Mouse (Mus musculus) retina, embryonic 14.5 days (tissue): ENCODE measurements around the gene Clasp1.

Experiments
- DNase-seq: peaks from one replicate; pipeline ENCODE4 v3.0.0-alpha.2; 2015; ENCODE audit warnings: low spot score

Clasp1 gene

GRCm38 (mm10) chr1:118403440-118403839 lies 14.6 kb downstream of the Clasp1 start:
- DNase-seq: no peak

- no peak for DNase-seq
Observed at GRCm38 (mm10) chr1:118407586-118408250, 18.9 kb downstream of the Clasp1 start.

GRCm38 (mm10) chr1:118409249-118409648 lies 20.4 kb downstream of the Clasp1 start:
- DNase-seq: no peak

GRCm38 (mm10) chr1:118410824-118411223 lies 22.0 kb downstream of the Clasp1 start:
- DNase-seq: no peak

- DNase-seq: no peak
Observed at GRCm38 (mm10) chr1:118413169-118413568, 24.3 kb downstream of the Clasp1 start.

- DNase-seq: no peak
Observed at GRCm38 (mm10) chr1:118417047-118417730, 28.3 kb downstream of the Clasp1 start.

- no peak for DNase-seq
Observed at GRCm38 (mm10) chr1:118419399-118419798, 30.5 kb downstream of the Clasp1 start.

GRCm38 (mm10) chr1:118421149-118421548 lies 32.3 kb downstream of the Clasp1 start:
- DNase-seq: no peak

- DNase-seq: peak; percentile 12
Observed at GRCm38 (mm10) chr1:118422812-118423211, 34.0 kb downstream of the Clasp1 start.

- no peak for DNase-seq
Observed at GRCm38 (mm10) chr1:118425982-118426381, 37.1 kb downstream of the Clasp1 start.

- no peak for DNase-seq
Observed at GRCm38 (mm10) chr1:118428354-118429084, 39.7 kb downstream of the Clasp1 start.

- no peak for DNase-seq
Observed at GRCm38 (mm10) chr1:118431548-118431947, 42.7 kb downstream of the Clasp1 start.

GRCm38 (mm10) chr1:118435001-118435473 lies 46.2 kb downstream of the Clasp1 start:
- peak; percentile 28 for DNase-seq

- DNase-seq: no peak
Observed at GRCm38 (mm10) chr1:118437856-118438255, 49.0 kb downstream of the Clasp1 start.

GRCm38 (mm10) chr1:118438332-118438731 lies 49.5 kb downstream of the Clasp1 start:
- DNase-seq: no peak

GRCm38 (mm10) chr1:118440547-118440946 lies 51.7 kb downstream of the Clasp1 start:
- no peak for DNase-seq

- DNase-seq: no peak
Observed at GRCm38 (mm10) chr1:118444420-118444819, 55.6 kb downstream of the Clasp1 start.

- DNase-seq: no peak
Observed at GRCm38 (mm10) chr1:118444988-118445387, 56.1 kb downstream of the Clasp1 start.

- DNase-seq: no peak
Observed at GRCm38 (mm10) chr1:118445441-118445840, 56.6 kb downstream of the Clasp1 start.

GRCm38 (mm10) chr1:118446006-118446405 lies 57.1 kb downstream of the Clasp1 start:
- no peak for DNase-seq

GRCm38 (mm10) chr1:118447131-118447530 lies 58.3 kb downstream of the Clasp1 start:
- DNase-seq: no peak

- no peak for DNase-seq
Observed at GRCm38 (mm10) chr1:118448214-118448613, 59.4 kb downstream of the Clasp1 start.
